In genomic region chr13:94343192-94343591, GRCm38 (mm10) we compare ENCODE assay signal across 17 mouse cellular contexts. TPM values are rescaled to one million over a fixed set of nuclear protein-coding genes. Genes with fewer than 3 reads are reported as not detected.
A peak's percentile ranks its signal among the peaks of the same experiment; 100 is the strongest.
DNase-seq lines count a peak whose midpoint lies in the region; ATAC-seq and TF ChIP-seq lines count a peak whose summit lies in the region.
"Had no signal": no experiment of that assay in that cellular context is flagged by ENCODE, and none has a peak within 500 bp of the region (broad histone marks: within the 10 kb centered on the region; RNA-seq: fewer than 3 reads in every experiment).

No protein-coding gene starts in this region.

- H3K27ac ChIP-seq in heart, postnatal 0 days (ENCODE audit: low read depth) = no peak overlapping the region
- no peak overlapping the region for H3K27ac ChIP-seq in midbrain, postnatal 0 days (ENCODE audit: low read depth, low read length)
- H3K27ac ChIP-seq in midbrain, embryonic 10.5 days (replicated peaks) = no peak overlapping the region
- H3K27ac ChIP-seq: limb, embryonic 12.5 days; midbrain, embryonic 15.5 days; neural tube, embryonic 12.5 days; stomach, embryonic 15.5 days had no signal

- no peak overlapping the region for H3K9ac ChIP-seq in heart, postnatal 0 days (replicated peaks; ENCODE audit: low read depth, low read length)
- H3K9ac ChIP-seq in midbrain, postnatal 0 days (replicated peaks; ENCODE audit: low read length, poor library complexity, severe bottlenecking) = no peak overlapping the region
- H3K9ac ChIP-seq: limb, embryonic 12.5 days; midbrain, embryonic 15.5 days; neural tube, embryonic 12.5 days; stomach, embryonic 15.5 days had no signal

- H3K4me2 ChIP-seq in heart, postnatal 0 days (ENCODE audit: low read depth, low read length) = no peak overlapping the region
- no peak overlapping the region for H3K4me2 ChIP-seq in midbrain, postnatal 0 days (ENCODE audit: low read depth, low read length, poor library complexity, severe bottlenecking)
- H3K4me2 ChIP-seq: limb, embryonic 12.5 days; midbrain, embryonic 15.5 days; neural tube, embryonic 12.5 days; stomach, embryonic 15.5 days had no signal

- DNase-seq in heart, postnatal 0 days (ENCODE audit: low spot score) = no peak
- DNase-seq in heart, postnatal 10 days = no peak
- no peak for DNase-seq in midbrain, postnatal 0 days (ENCODE audit: low spot score)
- DNase-seq in midbrain, embryonic 10.5 days (ENCODE audit: low spot score) = no peak
- peak; percentile 24 for DNase-seq in NIH3T3 (ENCODE audit: low read depth)
- no peak for DNase-seq in cerebellum, adult 9-11 months
- no peak for DNase-seq in gastrocnemius, postnatal 14 days
- DNase-seq: adrenal gland, postnatal 10 days; cerebellum, postnatal 36 days; heart, adult 18-20 months; kidney, postnatal 36 days; lung, postnatal 10 days had no signal

- TF ChIP-seq CTCF in heart, postnatal 0 days (IDR thresholded peaks at IDR 0.05; ENCODE audit: low read depth) = peak; percentile 15; the same call in 1 of the 2 replicates
- TF ChIP-seq CTCF in midbrain, postnatal 0 days (IDR thresholded peaks at IDR 0.05) = peak; percentile 2; the same call in 1 of the 2 replicates

- no peak for ATAC-seq in heart, postnatal 0 days (ENCODE audit: insufficient read depth, low read depth)
- no peak for ATAC-seq in midbrain, postnatal 0 days (ENCODE audit: low FRiP score)
- ATAC-seq in megakaryocyte, adult 5-6 weeks (ENCODE audit: poor library complexity, severe bottlenecking) = peak; percentile 75
- ATAC-seq: midbrain, embryonic 15.5 days had no signal

- intact Hi-C loops in heart, postnatal 10 days (cut with DNase I) = no loop called here
- intact Hi-C loops in gastrocnemius, postnatal 14 days (cut with DNase I; ENCODE audit: low total_unique reads) = no loop called here

- WGBS in heart, postnatal 0 days = 86% methylated on average over 5 of the region's 5 CpGs
- WGBS in midbrain, postnatal 0 days = 93% methylated on average over 5 of the region's 5 CpGs
- 91% methylated on average over 5 of the region's 5 CpGs for WGBS in midbrain, embryonic 10.5 days

- H3K36me3 ChIP-seq in heart, postnatal 0 days (replicated peaks; ENCODE audit: control insufficient read depth, insufficient read depth, low read length) = no peaks in the 10 kb centered on the region
- no peaks in the 10 kb centered on the region for H3K36me3 ChIP-seq in midbrain, postnatal 0 days (ENCODE audit: insufficient read depth, low read length)
- no peaks in the 10 kb centered on the region for H3K36me3 ChIP-seq in midbrain, embryonic 10.5 days
- H3K36me3 ChIP-seq: limb, embryonic 12.5 days; midbrain, embryonic 15.5 days; neural tube, embryonic 12.5 days; stomach, embryonic 15.5 days had no signal

- no peak for TF ChIP-seq EP300 in heart, postnatal 0 days (IDR thresholded peaks at IDR 0.05; ENCODE audit: low read depth)

- no peaks in the 10 kb centered on the region for H3K4me1 ChIP-seq in heart, postnatal 0 days (ENCODE audit: control insufficient read depth, insufficient read depth)
- H3K4me1 ChIP-seq in midbrain, postnatal 0 days (ENCODE audit: insufficient read depth, low read length) = no peaks in the 10 kb centered on the region
- no peaks in the 10 kb centered on the region for H3K4me1 ChIP-seq in midbrain, embryonic 10.5 days
- H3K4me1 ChIP-seq: limb, embryonic 12.5 days; midbrain, embryonic 15.5 days; neural tube, embryonic 12.5 days; stomach, embryonic 15.5 days had no signal

- H3K4me3 ChIP-seq in heart, postnatal 0 days (ENCODE audit: low read depth, low read length) = no peak overlapping the region
- H3K4me3 ChIP-seq in midbrain, postnatal 0 days (ENCODE audit: low read depth, low read length) = no peak overlapping the region
- no peak overlapping the region for H3K4me3 ChIP-seq in midbrain, embryonic 10.5 days
- H3K4me3 ChIP-seq: limb, embryonic 12.5 days; midbrain, embryonic 15.5 days; neural tube, embryonic 12.5 days; stomach, embryonic 15.5 days had no signal

- no peaks in the 10 kb centered on the region for H3K27me3 ChIP-seq in heart, postnatal 0 days (ENCODE audit: control insufficient read depth, insufficient read depth, low read length)
- no peaks in the 10 kb centered on the region for H3K27me3 ChIP-seq in midbrain, postnatal 0 days (ENCODE audit: insufficient read depth, low read length)
- H3K27me3 ChIP-seq in midbrain, embryonic 10.5 days (ENCODE audit: low read depth, poor library complexity, severe bottlenecking) = no peaks in the 10 kb centered on the region
- H3K27me3 ChIP-seq: limb, embryonic 12.5 days; midbrain, embryonic 15.5 days; neural tube, embryonic 12.5 days; stomach, embryonic 15.5 days had no signal

- H3K9me3 ChIP-seq in heart, postnatal 0 days (replicated peaks; ENCODE audit: control insufficient read depth, low read length) = no peaks in the 10 kb centered on the region
- no peaks in the 10 kb centered on the region for H3K9me3 ChIP-seq in midbrain, postnatal 0 days (ENCODE audit: low read length)
- no peaks in the 10 kb centered on the region for H3K9me3 ChIP-seq in midbrain, embryonic 10.5 days (replicated peaks)
- H3K9me3 ChIP-seq: midbrain, embryonic 15.5 days; neural tube, embryonic 12.5 days; stomach, embryonic 15.5 days had no signal

RNA-seq across cellular contexts. Expression of gene Ap3b1, which starts 15.6 kb away (rescaled TPM):
- 14.8 and 26.0 TPM in 2 replicates for total RNA-seq in heart, postnatal 0 days (2014; rRNA removed; ENCODE audit: low replicate concordance)
- 22.5 TPM in 2 replicates for polyA plus RNA-seq in heart, postnatal 0 days (2015; fragmentation: Nextera tagmentation; extraction: Ambion mirVana)
- total RNA-seq in heart, postnatal 10 days (2021) = 10 to 100 TPM; 27.7 to 32.7 TPM
- 20.5 and 21.1 TPM in 2 replicates for total RNA-seq in midbrain, postnatal 0 days (2014; rRNA removed)
- 19.5 and 21.5 TPM in 2 replicates for polyA plus RNA-seq in midbrain, postnatal 0 days (2015; fragmentation: Nextera tagmentation; extraction: Ambion mirVana)
- 35.6 and 37.5 TPM in 2 replicates for polyA plus RNA-seq in midbrain, embryonic 10.5 days (2016; fragmentation: Nextera tagmentation; extraction: Ambion mirVana)
- total RNA-seq in megakaryocyte, adult 5-6 weeks (2015) = 47.0 and 50.7 TPM in 2 replicates
- 103 and 113 TPM in 2 replicates for total RNA-seq in megakaryocyte, adult 5-6 weeks (2017)
- 10 to 100 TPM; 18.6 to 19.3 TPM for total RNA-seq in gastrocnemius, postnatal 14 days (2021)

RNA-seq across cellular contexts. Expression of gene Scamp1, which starts 57.5 kb away (rescaled TPM):
- total RNA-seq in heart, postnatal 0 days (2014; rRNA removed; ENCODE audit: low replicate concordance) = 12.6 and 14.9 TPM in 2 replicates
- 17.5 and 20.9 TPM in 2 replicates for polyA plus RNA-seq in heart, postnatal 0 days (2015; fragmentation: Nextera tagmentation; extraction: Ambion mirVana)
- 10 to 100 TPM; 35.7 to 39.1 TPM for total RNA-seq in heart, postnatal 10 days (2021)
- total RNA-seq in midbrain, postnatal 0 days (2014; rRNA removed) = 124 and 162 TPM in 2 replicates
- polyA plus RNA-seq in midbrain, postnatal 0 days (2015; fragmentation: Nextera tagmentation; extraction: Ambion mirVana) = 161 and 166 TPM in 2 replicates
- polyA plus RNA-seq in midbrain, embryonic 10.5 days (2016; fragmentation: Nextera tagmentation; extraction: Ambion mirVana) = 25.5 and 32.3 TPM in 2 replicates
- 14.0 and 14.4 TPM in 2 replicates for total RNA-seq in megakaryocyte, adult 5-6 weeks (2015)
- 6.8 and 7.3 TPM in 2 replicates for total RNA-seq in megakaryocyte, adult 5-6 weeks (2017)
- 10 to 100 TPM; 17.7 to 22.1 TPM for total RNA-seq in gastrocnemius, postnatal 14 days (2021)
